Mouse (Mus musculus) spleen, postnatal 14 days (tissue): ENCODE measurements around the gene Ostn.

Experiments used
- DNase-seq, 2 experiments: peaks; one replicate each; pipeline ENCODE4 v3.0.0; 2021 to 2022; ENCODE audit warnings: low spot score in 2 of 2

Ostn gene

DNA sequence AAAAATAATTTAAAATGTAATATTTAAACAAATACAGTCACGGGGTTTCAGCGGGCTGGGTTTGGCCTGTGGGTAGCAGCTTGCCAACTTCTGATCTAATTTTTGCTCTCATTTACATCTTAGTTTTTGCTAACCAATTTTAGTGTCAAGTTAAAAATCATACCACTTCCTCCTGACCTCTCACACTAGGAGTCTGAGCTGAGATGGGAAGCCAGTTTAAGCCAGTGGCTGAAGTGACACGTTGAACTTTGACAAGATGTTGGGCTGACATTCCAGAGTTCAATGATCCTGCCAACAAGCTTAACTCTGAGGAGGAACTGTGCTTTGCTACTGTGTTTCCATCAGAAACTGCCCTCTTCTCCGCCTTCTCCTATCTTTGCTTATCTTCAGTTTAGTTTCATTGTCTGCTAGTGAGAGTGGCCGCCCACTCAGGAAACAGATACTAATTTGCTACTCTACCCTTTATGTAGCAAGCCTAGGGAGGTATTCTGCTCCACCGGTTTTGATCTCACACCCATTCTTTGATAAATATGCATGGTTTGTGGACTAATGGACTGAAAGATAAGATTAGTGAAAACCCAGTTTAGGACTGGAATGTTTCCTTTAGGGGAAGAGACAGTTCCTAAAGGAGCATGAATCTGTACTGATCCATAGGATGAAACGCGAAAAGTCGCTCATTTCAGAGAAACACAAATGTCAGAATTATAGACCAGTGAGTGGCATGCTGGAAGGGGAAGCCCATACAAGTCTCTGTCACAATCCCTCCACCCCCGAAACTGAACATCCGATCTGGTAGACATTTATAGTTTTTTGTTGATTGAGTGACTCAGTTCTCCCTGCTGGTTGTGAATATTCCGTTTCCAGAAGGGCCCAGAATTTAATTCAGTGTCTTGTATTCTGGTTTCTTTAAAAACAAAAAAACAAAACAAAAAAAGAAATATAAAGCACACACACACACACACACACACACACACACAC lies 80.6 kb downstream of the Ostn start:
- DNase-seq, result peak in 1 of 2 experiments; percentile 2

DNA sequence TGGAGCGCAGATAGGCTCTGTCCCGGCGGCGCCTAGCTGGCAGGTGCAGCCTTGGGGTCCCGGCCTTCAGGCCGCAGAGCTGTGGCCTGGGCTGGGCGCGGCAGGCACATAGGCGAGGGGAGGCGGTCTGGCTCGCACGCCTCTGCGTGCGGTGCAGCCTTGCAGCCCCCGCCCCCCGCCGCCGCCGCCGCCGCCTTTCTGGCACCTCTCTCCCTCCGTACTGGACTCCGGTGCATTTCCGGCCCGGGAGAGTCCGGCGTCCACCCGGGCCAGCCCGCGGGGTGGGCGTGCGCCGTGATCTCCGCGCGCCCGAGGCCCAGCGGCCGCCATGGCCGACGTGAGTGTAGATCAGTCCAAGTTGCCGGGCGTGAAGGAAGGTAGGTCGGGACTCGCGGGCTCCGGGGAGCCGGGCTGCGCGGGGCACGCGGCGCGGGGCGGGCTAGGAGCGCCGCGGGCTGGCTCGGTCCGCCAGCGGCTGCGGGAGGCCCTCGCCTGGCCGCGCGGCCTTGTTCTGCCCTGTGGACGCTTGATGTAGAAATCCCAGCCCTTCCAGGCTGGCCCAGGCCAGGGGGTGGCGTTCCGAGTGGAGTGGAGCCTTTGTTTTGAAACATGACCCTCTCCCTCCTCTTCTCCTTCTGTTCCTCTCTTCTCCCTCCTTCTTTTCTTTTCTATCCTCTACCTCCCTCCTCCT lies 81.6 kb downstream of the Ostn start, which contains the start of gene Ccdc50:
TSS of gene Ccdc50 (plus strand) at position 109 of the 691 bp plus-strand sequence.
- DNase-seq, result peak; percentile 26 to 53

GRCm38 (mm10) chr16:27389534-27390282 lies 82.4 kb downstream of the Ostn start:
- no peak for DNase-seq

DNA sequence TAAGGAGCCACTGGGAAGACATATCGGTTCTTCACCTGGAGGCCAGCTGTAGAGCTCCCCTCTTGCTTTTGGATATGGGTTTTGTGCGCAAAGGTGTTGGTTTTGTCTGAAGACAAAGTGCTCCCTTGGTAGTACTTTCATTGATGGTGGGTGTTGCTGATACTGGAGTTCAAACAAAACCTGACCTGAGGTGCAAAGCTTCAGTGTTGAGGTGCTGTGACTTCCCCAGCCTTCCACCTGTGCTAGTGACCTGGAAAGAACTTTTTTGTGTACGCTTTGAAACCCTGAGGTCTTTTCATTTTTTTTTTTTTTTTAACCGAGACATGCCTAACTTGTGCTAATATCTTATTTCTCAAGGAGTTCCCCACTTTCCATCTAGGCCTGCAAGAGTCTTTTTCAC lies 83.0 kb downstream of the Ostn start:
- no peak for DNase-seq

GRCm38 (mm10) chr16:27391845-27392244 lies 84.6 kb downstream of the Ostn start:
- no peak for DNase-seq

- no peak for DNase-seq
Observed at GRCm38 (mm10) chr16:27395251-27396037, 88.2 kb downstream of the Ostn start.

GRCm38 (mm10) chr16:27396951-27397350 lies 89.7 kb downstream of the Ostn start:
- DNase-seq, result no peak

- no peak for DNase-seq
Observed at GRCm38 (mm10) chr16:27399026-27399718, 91.9 kb downstream of the Ostn start.

- no peak for DNase-seq
Observed at GRCm38 (mm10) chr16:27399719-27400253, 92.5 kb downstream of the Ostn start.
